Mouse (Mus musculus): Measurements from ENCODE around the gene Nos1.
"Not testable (repeated sequence)": the region's sequence is repeated elsewhere in the genome, so short reads cannot be mapped to it uniquely, and the experiment has no call there.

The Nos1 gene

GRCm38 (mm10) chr5:117839501-117839900 lies 58.7 kb downstream of the Nos1 start:
- no peak for DNase-seq (ENCODE audit: low read depth, low spot score)

GRCm38 (mm10) chr5:117840203-117840602 lies 59.4 kb downstream of the Nos1 start:
- DNase-seq (ENCODE audit: low read depth, low spot score), result no peak

- DNase-seq (ENCODE audit: low read depth, low spot score), result no peak
These were observed 60.2 kb downstream of the Nos1 start for GRCm38 (mm10) chr5:117840988-117841387.

- DNase-seq (ENCODE audit: low read depth, low spot score), result no peak
These were observed 61.0 kb downstream of the Nos1 start for GRCm38 (mm10) chr5:117841651-117842347.

GRCm38 (mm10) chr5:117842699-117843098 lies 61.9 kb downstream of the Nos1 start:
- DNase-seq (ENCODE audit: low read depth, low spot score), result no peak

GRCm38 (mm10) chr5:117844611-117845010 lies 63.8 kb downstream of the Nos1 start:
- DNase-seq (ENCODE audit: low read depth, low spot score), result no peak

- no peak for DNase-seq (ENCODE audit: low read depth, low spot score)
These were observed 69.6 kb downstream of the Nos1 start for GRCm38 (mm10) chr5:117850474-117850873.

- no peak for DNase-seq (ENCODE audit: low read depth, low spot score)
These were observed 72.9 kb downstream of the Nos1 start for GRCm38 (mm10) chr5:117853741-117854140.

- no peak for DNase-seq (ENCODE audit: low read depth, low spot score)
These were observed 83.9 kb downstream of the Nos1 start for GRCm38 (mm10) chr5:117864588-117865300.

- DNase-seq (ENCODE audit: low read depth, low spot score), result no peak
These were observed 85.0 kb downstream of the Nos1 start for GRCm38 (mm10) chr5:117865876-117866275.

GRCm38 (mm10) chr5:117871614-117872013 lies 90.8 kb downstream of the Nos1 start:
- no peak for DNase-seq (ENCODE audit: low read depth, low spot score)

- no peak for DNase-seq (ENCODE audit: low read depth, low spot score)
These were observed 93.0 kb downstream of the Nos1 start for GRCm38 (mm10) chr5:117873807-117874206.

GRCm38 (mm10) chr5:117874236-117874635 lies 93.4 kb downstream of the Nos1 start:
- no peak for DNase-seq (ENCODE audit: low read depth, low spot score)

- DNase-seq (ENCODE audit: low read depth, low spot score), result no peak
These were observed 98.3 kb downstream of the Nos1 start for GRCm38 (mm10) chr5:117879136-117879535.

- no peak for DNase-seq (ENCODE audit: low read depth, low spot score)
These were observed 100.2 kb downstream of the Nos1 start for GRCm38 (mm10) chr5:117880916-117881555.

GRCm38 (mm10) chr5:117882411-117882810 lies 101.6 kb downstream of the Nos1 start:
- not testable (repeated sequence) for DNase-seq (ENCODE audit: low read depth, low spot score)

GRCm38 (mm10) chr5:117884991-117885390 lies 104.2 kb downstream of the Nos1 start:
- no peak for DNase-seq (ENCODE audit: low read depth, low spot score)

- DNase-seq (ENCODE audit: low read depth, low spot score), result no peak
These were observed 107.3 kb downstream of the Nos1 start for GRCm38 (mm10) chr5:117888126-117888525.

- DNase-seq (ENCODE audit: low read depth, low spot score), result no peak
These were observed 108.1 kb downstream of the Nos1 start for GRCm38 (mm10) chr5:117888946-117889345.

- no peak for DNase-seq (ENCODE audit: low read depth, low spot score)
These were observed 108.7 kb downstream of the Nos1 start for GRCm38 (mm10) chr5:117889571-117889970.

- DNase-seq (ENCODE audit: low read depth, low spot score), result no peak
These were observed 110.0 kb downstream of the Nos1 start for GRCm38 (mm10) chr5:117890871-117891270.

- no peak for DNase-seq (ENCODE audit: low read depth, low spot score)
These were observed 110.7 kb downstream of the Nos1 start for GRCm38 (mm10) chr5:117891545-117891944.

- no peak for DNase-seq (ENCODE audit: low read depth, low spot score)
These were observed 113.2 kb downstream of the Nos1 start for GRCm38 (mm10) chr5:117894050-117894449.
